Mouse (Mus musculus) kidney, postnatal 36 days (tissue): ENCODE data around the gene Olfr1368.

Experiments used
- DNase-seq, 2 experiments: peaks; one replicate each; pipeline ENCODE4 v3.0.0; 2021 to 2022; ENCODE audit warnings: mixed read lengths in 2 of 2

Gene Olfr1368

GRCm38 (mm10) chr13:21145767-21146166 lies at the start of gene Olfr1368:
Gene Olfr1368, minus strand, starts transcription at chr13:21145867.
- DNase-seq, result no peak

- no peak for DNase-seq
Measured at GRCm38 (mm10) chr13:21185521-21185920, 39.9 kb upstream of the Olfr1368 start.

- DNase-seq, result no peak
Measured at GRCm38 (mm10) chr13:21183661-21184060, 38.0 kb upstream of the Olfr1368 start.

GRCm38 (mm10) chr13:21183066-21183465 lies 37.4 kb upstream of the Olfr1368 start:
- no peak for DNase-seq

- no peak for DNase-seq
Measured at GRCm38 (mm10) chr13:21181996-21182395, 36.3 kb upstream of the Olfr1368 start.

GRCm38 (mm10) chr13:21180551-21181530 lies 35.2 kb upstream of the Olfr1368 start:
- DNase-seq, result peak; percentile 34 to 72

- peak; percentile 92 to 93 for DNase-seq
Measured at GRCm38 (mm10) chr13:21179724-21180550, 34.3 kb upstream of the Olfr1368 start.

GRCm38 (mm10) chr13:21179367-21179723 lies 33.7 kb upstream of the Olfr1368 start, which contains the start of gene Trim27:
Gene Trim27, plus strand, starts transcription at chr13:21179445.
- no peak for DNase-seq

GRCm38 (mm10) chr13:21178364-21178763 lies 32.7 kb upstream of the Olfr1368 start:
- DNase-seq, result no peak

GRCm38 (mm10) chr13:21177657-21178056 lies 32.0 kb upstream of the Olfr1368 start:
- DNase-seq, result no peak

GRCm38 (mm10) chr13:21176733-21177132 lies 31.1 kb upstream of the Olfr1368 start:
- no peak for DNase-seq

- DNase-seq, result peak; percentile 94 to 97
Measured at GRCm38 (mm10) chr13:21173072-21173471, 27.4 kb upstream of the Olfr1368 start.

- DNase-seq, result peak; percentile 67 to 72
Measured at GRCm38 (mm10) chr13:21172241-21173027, 26.8 kb upstream of the Olfr1368 start.

- peak; percentile 12 to 38 for DNase-seq
Measured at GRCm38 (mm10) chr13:21171600-21172150, 26.0 kb upstream of the Olfr1368 start.

GRCm38 (mm10) chr13:21171156-21171530 lies 25.5 kb upstream of the Olfr1368 start:
- no peak for DNase-seq

GRCm38 (mm10) chr13:21170431-21171155 lies 24.9 kb upstream of the Olfr1368 start:
- no peak for DNase-seq

GRCm38 (mm10) chr13:21169657-21170430 lies 24.2 kb upstream of the Olfr1368 start:
- peak; percentile 78 to 80 for DNase-seq

GRCm38 (mm10) chr13:21169121-21169656 lies 23.5 kb upstream of the Olfr1368 start:
- DNase-seq, result no peak

GRCm38 (mm10) chr13:21168371-21169011 lies 22.8 kb upstream of the Olfr1368 start:
- peak; percentile 37 to 48 for DNase-seq

- DNase-seq, result peak; percentile 27 to 31
Measured at GRCm38 (mm10) chr13:21167910-21168300, 22.2 kb upstream of the Olfr1368 start.
